Mouse (Mus musculus) limb, embryonic 14.5 days (tissue): ENCODE data around the gene Gprin3. TPM values are rescaled to one million over a fixed set of nuclear protein-coding genes. Genes with fewer than 3 reads are reported as not detected.

Experiments
- ATAC-seq: fragments of 200-750 bp; cut with Nextera tagmentation; 2 replicates; pipeline ENCODE4 v1.8.0; 2017; ENCODE audit warnings: low read depth, moderate number of reproducible peaks, moderate TSS enrichment; ENCODE audit not compliant: low FRiP score
- DNase-seq: peaks from one replicate; pipeline ENCODE4 v3.0.0-alpha.2; 2015; ENCODE audit warnings: low spot score
- H3K27ac ChIP-seq: fragments of 300-500 bp; sonication (generic); replicated peaks from 2 replicates; pipeline ENCODE4 v1.5.1; 2014; ENCODE audit warnings: low read depth, mild to moderate bottlenecking, low read length, moderate library complexity, mixed read lengths
- H3K27me3 ChIP-seq: fragments of 300-500 bp; sonication (generic); 2 replicates; pipeline ENCODE4 v1.6.1; 2014; ENCODE audit warnings: low read length, mixed read lengths; ENCODE audit not compliant: control insufficient read depth, insufficient read depth
- H3K36me3 ChIP-seq: fragments of 300-500 bp; sonication (generic); 2 replicates; pipeline ENCODE4 v1.6.1; 2014; ENCODE audit warnings: mild to moderate bottlenecking, low read length, moderate library complexity, mixed read lengths; ENCODE audit not compliant: control insufficient read depth, insufficient read depth
- H3K4me1 ChIP-seq: fragments of 300-500 bp; sonication (generic); 2 replicates; pipeline ENCODE4 v1.6.1; 2014; ENCODE audit warnings: antibody characterized with exemption, low read length, mixed read lengths; ENCODE audit not compliant: control insufficient read depth, insufficient read depth
- H3K4me2 ChIP-seq: fragments of 300-500 bp; sonication (generic); replicated peaks from 2 replicates; pipeline ENCODE4 v1.6.1; 2014; ENCODE audit warnings: low read depth, mild to moderate bottlenecking, low read length, moderate library complexity; ENCODE audit not compliant: severe bottlenecking
- H3K4me3 ChIP-seq: fragments of 300-500 bp; sonication (generic); replicated peaks from 2 replicates; pipeline ENCODE4 v1.5.1; 2014; ENCODE audit warnings: low read length
- H3K9ac ChIP-seq: fragments of 300-500 bp; sonication (generic); 2 replicates; pipeline ENCODE4 v1.6.1; 2014; ENCODE audit warnings: mild to moderate bottlenecking, low read depth, low read length, moderate library complexity; ENCODE audit not compliant: severe bottlenecking
- H3K9me3 ChIP-seq: fragments of 300-500 bp; sonication (generic); 2 replicates; pipeline ENCODE4 v1.6.1; 2016; ENCODE audit warnings: low read length; ENCODE audit not compliant: control insufficient read depth
- POLR2A ChIP-seq: fragments of 200-500 bp; IDR thresholded peaks from 2 replicates; pipeline ENCODE4 v1.8.0; 2012; ENCODE audit warnings: inconsistent platforms, mild to moderate bottlenecking, moderate library complexity, borderline replicate concordance; ENCODE audit not compliant: insufficient read depth, insufficient read length; ENCODE audit errors: extremely low read depth
- WGBS: fragments of 180-500 bp; shearing (Covaris S2); extraction: QIAGEN DNeasy Blood & Tissue Kit; methylation state at CpG from one replicate; pipeline ENCODE4 v1.1.7; 2014; 5-methylcytosine and 5-hydroxymethylcytosine counted together
- polyA plus RNA-seq, 2 experiments: library from polyadenylated mRNA; depleted of rRNA in 1 of 2; stranded (reverse) in 1 of 2; unstranded in 1 of 2; fragments of >200 nt; fragmentation: Nextera tagmentation in 1 of 2; extraction: Ambion mirVana in 1 of 2; gene quantifications; 2 replicates each; pipeline versions ENCODE4 v1.2.1 to v1.2.3; 2012 to 2014

Gene Gprin3
- polyA plus RNA-seq, 2 experiments = 0.28 to 1.2 TPM

DNA sequence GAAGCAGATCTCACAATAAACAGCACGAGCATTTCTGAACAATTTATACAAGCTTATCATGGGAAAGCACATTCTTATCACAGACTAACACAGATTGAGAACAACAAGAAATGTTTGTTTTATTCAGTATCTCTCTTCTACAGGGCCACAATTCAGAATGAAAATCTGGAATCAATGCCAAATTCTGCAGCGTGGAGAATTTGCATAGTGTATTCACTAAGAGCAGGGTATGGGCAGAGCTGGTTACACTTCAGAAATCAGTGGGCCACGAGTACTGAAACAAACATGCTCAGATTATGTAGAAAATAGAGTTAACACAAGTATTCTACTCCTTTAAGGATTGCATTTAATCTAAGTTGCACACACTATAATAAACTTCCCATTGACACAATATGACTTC, 6.8 kb downstream of the Gprin3 start:
- 74% methylated on average over 3 of the region's 3 CpGs for WGBS
- Histone ChIP-seq H3K4me2 (no peak overlapping the region), H3K4me3 (no peak overlapping the region), H3K27ac (no peak overlapping the region), H3K36me3 (no peaks in the 10 kb centered on the region), H3K9me3 (no peaks in the 10 kb centered on the region), H3K27me3 (no peaks in the 10 kb centered on the region), H3K9ac (no peak overlapping the region), H3K4me1 (no peaks in the 10 kb centered on the region)
- no peak for DNase-seq
- ATAC-seq = no peak
- TF ChIP-seq POLR2A = no peak

DNA sequence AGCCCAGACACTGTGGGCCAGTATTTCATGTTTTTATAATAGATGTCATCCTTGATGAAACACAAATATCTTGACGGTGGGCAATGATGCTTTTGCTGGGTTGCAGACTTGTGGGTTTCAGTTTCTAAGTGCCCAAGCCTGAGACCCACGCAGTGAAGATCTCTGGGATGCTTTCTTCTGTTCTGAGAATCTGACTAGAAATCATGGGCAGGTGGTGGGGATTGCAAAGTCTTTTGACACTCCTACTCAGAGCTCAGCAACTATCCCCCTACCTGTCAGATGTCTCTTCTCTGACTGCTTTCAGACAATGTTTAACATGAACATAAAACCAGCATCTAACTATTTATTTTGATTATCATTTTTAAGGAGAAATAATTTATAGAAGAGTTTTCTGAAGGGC, 7.4 kb downstream of the Gprin3 start:
- Histone ChIP-seq H3K4me2 (no peak overlapping the region), H3K9me3 (no peaks in the 10 kb centered on the region), H3K27ac (no peak overlapping the region), H3K27me3 (no peaks in the 10 kb centered on the region), H3K4me1 (peaks cover under 1% of the 10 kb centered on the region; the same call in 1 of the 2 replicates), H3K4me3 (no peak overlapping the region), H3K36me3 (no peaks in the 10 kb centered on the region), H3K9ac (no peak overlapping the region)
- TF ChIP-seq POLR2A = no peak
- no peak for DNase-seq
- ATAC-seq = no peak
- 64% methylated on average over 2 of the region's 2 CpGs for WGBS

GRCm38 (mm10) chr6:59414816-59415215, 11.3 kb downstream of the Gprin3 start:
- H3K27me3 ChIP-seq = no peaks in the 10 kb centered on the region
- peaks cover 14% of the 10 kb centered on the region; the same call in 1 of the 2 replicates for H3K4me1 ChIP-seq
- H3K4me2 ChIP-seq = no peak overlapping the region
- no peak overlapping the region for H3K9ac ChIP-seq
- H3K4me3 ChIP-seq = no peak overlapping the region
- no peak for ATAC-seq
- DNase-seq = no peak
- H3K9me3 ChIP-seq = no peaks in the 10 kb centered on the region
- TF ChIP-seq POLR2A = no peak
- 85% methylated on average over 6 of the region's 6 CpGs for WGBS
- H3K36me3 ChIP-seq = no peaks in the 10 kb centered on the region
- no peak overlapping the region for H3K27ac ChIP-seq

- ATAC-seq (peak; percentile 76), DNase-seq (peak; percentile 49)
- WGBS = 19% methylated on average over 13 of the region's 13 CpGs
- Histone ChIP-seq H3K36me3 (no peaks in the 10 kb centered on the region), H3K9ac (no peak overlapping the region), H3K27ac (peak overlapping the region; percentile 76), H3K4me3 (no peak overlapping the region), H3K9me3 (no peaks in the 10 kb centered on the region), H3K27me3 (no peaks in the 10 kb centered on the region), H3K4me1 (peaks cover 19% of the 10 kb centered on the region), H3K4me2 (peak overlapping the region; percentile 22)
- TF ChIP-seq POLR2A = no peak
These were observed 13.4 kb downstream of the Gprin3 start for GRCm38 (mm10) chr6:59412417-59413346.

DNA sequence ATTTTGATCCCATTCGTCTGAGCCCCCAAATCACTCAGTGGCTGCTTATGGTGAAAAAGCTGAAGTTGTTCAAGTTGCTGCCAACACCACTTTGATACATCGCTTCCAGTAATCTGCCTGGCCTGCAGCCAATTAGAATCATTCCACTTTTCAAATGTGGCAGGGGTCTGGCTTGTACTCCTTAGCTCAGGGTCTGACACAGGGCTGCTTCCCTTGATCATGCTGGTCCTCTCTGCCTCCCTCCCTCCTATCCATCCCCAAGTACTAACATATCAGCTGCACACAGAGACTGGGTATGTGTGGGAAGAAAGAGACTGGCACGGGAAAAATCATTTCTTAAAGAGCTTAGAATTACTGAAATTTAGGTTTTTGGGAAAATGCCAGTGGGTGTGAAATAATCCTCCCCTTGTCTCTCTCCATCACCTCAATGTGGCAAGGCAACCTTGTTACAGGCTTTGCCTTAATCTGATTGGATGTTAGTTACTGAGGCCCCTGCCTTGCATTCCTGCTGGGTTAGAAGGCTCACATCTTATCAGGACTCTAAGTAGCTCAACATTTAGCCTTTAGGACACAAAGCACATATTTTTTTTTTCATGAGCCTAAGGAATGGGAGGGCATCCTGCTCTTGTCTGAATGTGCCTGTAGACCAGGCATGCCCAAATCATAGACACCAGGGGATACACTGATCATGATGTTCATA, 16.9 kb downstream of the Gprin3 start:
- peaks cover 19% of the 10 kb centered on the region for H3K4me1 ChIP-seq
- DNase-seq (no peak), ATAC-seq (no peak)
- WGBS = 37% methylated on average over 3 of the region's 3 CpGs
- H3K9me3 ChIP-seq = no peaks in the 10 kb centered on the region
- TF ChIP-seq POLR2A = no peak
- H3K27ac ChIP-seq = no peak overlapping the region
- H3K4me2 ChIP-seq = no peak overlapping the region
- H3K4me3 ChIP-seq = no peak overlapping the region
- H3K36me3 ChIP-seq = no peaks in the 10 kb centered on the region
- no peak overlapping the region for H3K9ac ChIP-seq
- no peaks in the 10 kb centered on the region for H3K27me3 ChIP-seq
